Mouse (Mus musculus) testis, postnatal 10 days (tissue): ENCODE measurements around the gene Ccdc9b.

Source experiments
- DNase-seq: peaks from one replicate; pipeline ENCODE4 v3.0.0; 2021; ENCODE audit warnings: low spot score

Ccdc9b gene

DNA sequence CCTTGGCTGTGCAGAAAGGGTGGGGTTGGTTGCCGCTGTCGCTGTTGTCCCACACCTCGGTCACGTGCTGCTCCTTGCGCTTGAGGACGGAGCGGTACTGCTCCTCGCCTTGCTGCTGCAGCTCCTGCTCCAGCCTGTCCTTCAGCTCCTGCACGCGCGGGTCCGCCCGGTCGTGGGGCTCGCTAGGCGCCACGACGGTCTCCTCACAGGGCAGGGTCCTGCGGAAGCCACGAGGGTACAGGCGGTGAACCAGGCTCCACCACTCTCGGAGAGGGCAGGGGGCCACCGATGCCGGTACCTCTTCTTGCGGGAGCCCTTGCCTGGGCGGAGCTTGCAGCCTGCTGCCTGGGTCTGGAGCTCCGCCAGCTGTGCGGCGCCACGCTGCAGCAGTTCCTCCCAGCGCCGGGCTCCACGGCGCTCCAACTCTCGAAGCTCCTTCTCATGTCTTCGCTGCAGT is 51.4 kb downstream of the Ccdc9b start:
- DNase-seq, result peak; percentile 77

DNA sequence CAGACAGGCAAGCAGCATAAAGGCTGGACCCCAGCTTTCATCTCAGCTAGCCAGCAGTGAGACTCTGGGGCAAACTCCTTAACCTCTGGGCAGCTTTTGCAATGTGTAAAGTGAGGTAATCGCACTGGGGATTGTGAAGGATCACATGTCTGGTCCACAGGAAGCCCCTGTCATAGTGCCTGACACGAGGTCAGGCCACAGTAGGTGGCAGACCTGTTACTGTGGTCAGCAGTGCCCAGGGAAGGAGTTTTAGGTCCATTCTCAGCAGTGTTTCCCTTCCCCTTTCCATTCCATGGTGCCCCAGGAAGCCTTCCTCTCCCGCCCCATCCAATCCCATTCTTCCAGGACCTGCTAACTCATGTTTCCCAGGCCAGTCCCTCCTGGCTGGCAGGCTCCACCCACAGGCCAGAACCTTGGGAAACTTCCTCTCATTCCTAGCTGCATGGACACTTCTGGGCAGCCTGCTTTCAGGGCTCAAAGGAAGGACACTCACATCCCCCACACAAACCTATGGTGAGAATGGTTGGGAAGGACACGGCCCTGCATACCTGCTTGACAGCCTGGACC is 52.7 kb downstream of the Ccdc9b start:
- no peak for DNase-seq

DNA sequence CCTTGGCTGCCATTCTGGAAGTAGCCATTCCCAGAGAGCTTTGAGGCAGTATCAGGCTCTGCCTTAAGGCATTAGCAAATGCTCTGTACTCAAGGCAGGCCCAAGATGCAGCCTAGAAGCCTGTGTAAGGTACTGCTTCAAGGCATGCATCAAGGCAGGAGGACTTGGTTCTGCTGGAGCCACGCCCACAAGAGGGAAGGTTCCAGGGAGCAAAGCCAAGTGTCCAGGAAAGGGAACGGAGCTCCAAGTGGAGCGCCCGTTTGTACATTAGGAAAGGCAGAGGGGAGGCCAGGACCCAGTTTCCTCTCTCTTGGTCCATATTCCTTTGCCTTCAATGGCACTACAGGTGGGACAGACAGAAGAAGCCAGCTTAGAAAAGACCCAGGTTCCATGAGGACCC is 54.0 kb downstream of the Ccdc9b start:
- no peak for DNase-seq

DNA sequence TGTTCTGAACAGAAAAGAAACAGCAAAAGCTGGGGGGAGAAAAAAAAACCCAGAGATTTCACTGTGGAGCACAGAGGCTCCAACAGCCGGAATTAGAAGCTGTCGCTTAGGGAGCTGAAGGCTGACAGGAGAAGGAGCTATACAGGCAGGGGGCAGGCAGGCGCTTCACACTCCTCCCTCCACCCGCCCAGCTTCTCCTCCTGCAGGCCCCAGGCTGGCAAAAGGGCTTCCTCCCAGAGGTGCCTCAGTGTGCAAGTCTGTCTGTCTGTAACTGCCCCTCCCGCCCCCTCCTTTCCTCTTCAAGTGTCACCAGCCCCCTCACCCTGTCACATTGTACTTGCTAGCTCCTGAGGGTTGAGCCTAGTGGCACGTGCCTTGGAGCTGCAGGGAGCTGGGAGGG is 56.0 kb downstream of the Ccdc9b start:
- DNase-seq, result no peak
